Mouse (Mus musculus) neutrophil, adult 5-6 weeks (primary cell): ENCODE measurements around the gene Thpo. TPM values are rescaled to one million over a fixed set of nuclear protein-coding genes. Genes with fewer than 3 reads are reported as not detected.
A peak's percentile ranks its signal among the peaks of the same experiment; 100 is the strongest.

Experiments used
- ATAC-seq: fragments of 151-379, 151-347 bp; 2 replicates; pipeline ENCODE4 v1.8.0; 2017; ENCODE audit warnings: mild to moderate bottlenecking, moderate TSS enrichment; ENCODE audit not compliant: insufficient number of reproducible peaks, poor library complexity, low FRiP score, severe bottlenecking; ENCODE audit errors: extremely low read depth
- total RNA-seq: library from RNA; stranded (forward); fragments of 200-1000 nt; gene quantifications from 2 replicates; pipeline ENCODE4 v1.2.3, GENCODE M21; 2017

Gene Thpo
- total RNA-seq, 1 experiment from 2014 or later, result not detected

- no peak for ATAC-seq
These were observed 7.9 kb downstream of the Thpo start for GRCm38 (mm10) chr16:20726384-20726783.

GRCm38 (mm10) chr16:20725750-20726149, 8.6 kb downstream of the Thpo start:
- ATAC-seq, result no peak

GRCm38 (mm10) chr16:20725321-20725720, 9.0 kb downstream of the Thpo start:
- no peak for ATAC-seq

- ATAC-seq, result peak; percentile 39; the same call in 1 of the 2 replicates
These were observed 10.0 kb downstream of the Thpo start for GRCm38 (mm10) chr16:20724338-20724748.

- ATAC-seq, result no peak
These were observed 11.1 kb downstream of the Thpo start for GRCm38 (mm10) chr16:20723247-20723646.

- no peak for ATAC-seq
These were observed 11.6 kb downstream of the Thpo start for GRCm38 (mm10) chr16:20722736-20723135.

- no peak for ATAC-seq
These were observed 12.5 kb downstream of the Thpo start for GRCm38 (mm10) chr16:20721808-20722207.

- ATAC-seq, result no peak
These were observed 16.2 kb downstream of the Thpo start for GRCm38 (mm10) chr16:20717978-20718670.

GRCm38 (mm10) chr16:20717181-20717977, 16.9 kb downstream of the Thpo start, which contains the start of the genes Polr2h and Clcn2:
Gene Polr2h (plus strand): TSS chr16:20717665.
Gene Clcn2 (minus strand): TSS chr16:20717746.
- ATAC-seq, result peak; percentile 88

GRCm38 (mm10) chr16:20716841-20717180, 17.5 kb downstream of the Thpo start:
- no peak for ATAC-seq

GRCm38 (mm10) chr16:20715976-20716840, 18.1 kb downstream of the Thpo start:
- no peak for ATAC-seq

- ATAC-seq, result no peak
These were observed 18.7 kb downstream of the Thpo start for GRCm38 (mm10) chr16:20715566-20715965.

- ATAC-seq, result no peak
These were observed 19.1 kb downstream of the Thpo start for GRCm38 (mm10) chr16:20715161-20715560.

GRCm38 (mm10) chr16:20714307-20715080, 19.8 kb downstream of the Thpo start:
- ATAC-seq, result no peak

- no peak for ATAC-seq
These were observed 21.4 kb downstream of the Thpo start for GRCm38 (mm10) chr16:20712889-20713288.

GRCm38 (mm10) chr16:20712190-20712589, 22.1 kb downstream of the Thpo start:
- no peak for ATAC-seq

- ATAC-seq, result no peak
These were observed 23.5 kb downstream of the Thpo start for GRCm38 (mm10) chr16:20710810-20711209.

GRCm38 (mm10) chr16:20710370-20710769, 23.9 kb downstream of the Thpo start:
- no peak for ATAC-seq
